Mouse (Mus musculus): ENCODE measurements around the gene Erbb3.
"Not testable (repeated sequence)": the region's sequence is repeated elsewhere in the genome, so short reads cannot be mapped to it uniquely, and the experiment has no call there.

The Erbb3 gene

DNA sequence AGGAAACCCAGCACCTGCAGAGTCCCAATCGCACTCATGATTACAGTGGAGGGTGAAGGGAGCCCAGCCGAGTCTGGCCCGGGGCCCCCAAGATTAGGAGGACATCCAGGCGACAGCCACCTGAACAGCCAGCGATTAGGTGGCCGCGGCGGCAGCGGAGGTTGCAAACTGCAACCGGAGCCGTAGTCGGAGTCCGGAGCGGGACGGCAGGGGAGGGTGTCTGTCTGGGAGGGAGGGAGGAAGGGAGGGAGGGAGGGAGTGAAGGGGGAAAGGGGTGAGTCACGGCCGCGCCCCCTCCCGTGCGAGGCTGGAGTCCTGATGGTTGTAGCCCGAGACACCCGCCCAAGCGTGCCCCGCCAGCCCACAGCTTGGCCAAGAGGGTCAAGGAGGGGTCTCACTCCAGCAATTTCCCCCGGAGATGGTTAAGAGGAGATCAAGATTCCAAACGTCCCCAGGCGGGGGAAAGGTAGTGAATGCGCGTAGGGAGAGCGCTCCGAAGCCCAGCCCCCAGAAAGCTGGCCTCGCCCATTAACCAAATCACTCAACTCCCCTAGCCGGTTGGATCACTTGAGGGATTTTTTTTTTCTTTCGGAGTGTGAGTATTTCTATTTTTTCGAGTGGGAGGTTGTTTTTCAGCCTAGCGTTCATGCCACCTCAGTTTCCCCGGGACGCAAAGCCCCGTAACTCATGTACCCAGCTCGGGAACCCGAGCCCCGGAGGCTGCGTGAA lies at the start of gene Erbb3:
TSS of gene Erbb3 (minus strand) at position 189 of the 729 bp plus-strand sequence.
- ATAC-seq (ENCODE audit: low TSS enrichment), result peak; percentile 35; the same call in 1 of the 2 replicates

DNA sequence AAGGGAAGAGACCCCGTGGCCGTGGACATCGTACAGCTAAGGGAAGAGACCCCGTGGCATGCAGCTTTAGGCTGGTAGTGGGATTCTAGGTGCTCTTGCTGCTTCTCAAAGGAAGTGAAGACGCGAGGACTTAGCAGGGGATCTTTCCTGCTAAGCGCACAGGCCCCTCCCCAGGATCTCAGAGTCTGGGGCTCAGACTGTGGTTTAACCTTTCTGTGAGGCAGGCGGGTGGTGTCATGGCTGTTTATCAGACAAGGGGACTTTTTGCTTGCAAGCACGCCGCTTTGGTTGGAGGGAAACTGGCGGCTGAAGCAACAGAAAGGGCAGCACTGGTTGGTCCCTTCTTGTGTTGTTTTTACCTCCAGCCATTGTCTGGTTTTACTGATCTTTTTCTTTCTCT lies 47.6 kb upstream of the Erbb3 start:
- ATAC-seq (ENCODE audit: low TSS enrichment), result no peak

DNA sequence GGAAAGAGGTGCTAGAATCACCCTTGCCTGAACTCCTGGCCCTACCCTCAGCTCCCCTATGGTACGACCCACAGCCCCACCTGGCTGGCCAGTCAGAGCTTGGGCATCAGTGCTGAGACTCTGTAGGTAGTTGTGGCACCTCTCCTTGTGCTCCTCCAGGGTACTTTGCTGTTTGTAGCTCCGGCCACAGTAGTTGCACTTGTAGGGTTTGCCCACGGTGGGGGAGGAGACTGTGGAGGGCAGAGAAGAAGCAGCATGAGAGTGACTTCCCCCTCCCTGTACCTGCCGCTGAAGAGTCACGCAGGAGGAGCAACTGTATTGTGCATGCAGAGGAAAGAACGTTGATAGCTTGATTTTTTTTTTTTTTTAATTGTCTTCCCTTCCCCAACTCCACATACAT lies 47.1 kb upstream of the Erbb3 start:
- ATAC-seq (ENCODE audit: low TSS enrichment), result no peak

DNA sequence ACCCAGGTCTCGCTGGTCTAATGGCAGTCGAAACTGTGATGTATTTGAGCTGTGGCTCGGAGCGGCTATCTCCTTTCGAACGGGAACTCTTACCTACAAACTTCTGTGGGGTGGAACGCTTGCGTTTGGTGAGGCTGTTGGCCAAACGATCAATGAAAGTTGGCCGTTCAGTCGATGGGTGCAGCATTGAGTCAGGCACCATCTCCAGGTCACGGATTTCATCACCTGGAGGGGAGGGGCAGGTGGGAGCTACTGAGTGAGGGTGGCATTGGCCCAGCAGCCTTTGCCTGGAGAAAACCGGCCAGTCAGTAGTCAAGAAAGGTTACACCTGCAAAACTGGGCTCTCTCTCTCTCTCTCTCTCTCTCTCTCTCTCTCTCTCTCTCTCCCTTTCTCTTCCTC lies 46.2 kb upstream of the Erbb3 start:
- no peak for ATAC-seq (ENCODE audit: low TSS enrichment)

DNA sequence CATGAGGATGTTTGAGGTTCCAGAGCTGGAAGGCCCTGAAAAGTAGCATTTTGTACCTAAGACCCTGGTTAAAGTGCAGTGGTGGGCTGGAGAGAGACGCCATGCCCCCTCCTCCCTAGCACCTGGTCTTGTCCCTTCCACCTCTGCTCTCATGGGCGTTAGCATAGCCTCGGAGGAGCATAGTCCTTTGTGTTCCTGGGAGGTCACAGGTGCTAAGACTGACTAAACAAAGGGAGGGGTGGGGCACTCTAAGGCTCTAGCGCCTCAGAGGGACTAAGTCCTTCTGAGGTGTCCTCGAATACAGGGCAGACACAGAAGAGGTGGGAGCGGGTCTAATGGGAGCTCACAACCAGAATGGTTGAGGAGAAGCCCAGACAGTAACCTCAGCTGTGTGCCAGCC lies 42.1 kb upstream of the Erbb3 start:
- no peak for ATAC-seq (ENCODE audit: low TSS enrichment)

DNA sequence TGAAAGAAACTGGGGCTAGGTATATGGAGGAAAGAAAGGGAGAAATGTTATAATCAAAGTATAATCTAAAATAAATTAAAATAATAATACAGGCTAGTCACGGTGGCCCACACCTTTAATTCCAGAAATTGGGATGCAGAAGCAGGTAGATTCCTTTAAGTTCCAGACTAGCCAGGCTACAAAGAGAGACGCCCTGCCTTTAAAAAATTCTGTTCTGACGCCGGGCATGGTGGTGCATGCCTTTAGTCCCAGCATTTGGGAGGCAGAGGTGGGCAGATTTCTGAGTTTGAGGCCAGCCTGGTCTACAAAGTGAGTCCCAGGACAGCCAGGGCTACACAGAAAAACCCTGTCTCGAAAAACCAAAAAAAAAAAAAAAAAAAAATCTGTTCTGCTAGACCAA lies 40.9 kb upstream of the Erbb3 start:
- ATAC-seq (ENCODE audit: low TSS enrichment), result not testable (repeated sequence)

DNA sequence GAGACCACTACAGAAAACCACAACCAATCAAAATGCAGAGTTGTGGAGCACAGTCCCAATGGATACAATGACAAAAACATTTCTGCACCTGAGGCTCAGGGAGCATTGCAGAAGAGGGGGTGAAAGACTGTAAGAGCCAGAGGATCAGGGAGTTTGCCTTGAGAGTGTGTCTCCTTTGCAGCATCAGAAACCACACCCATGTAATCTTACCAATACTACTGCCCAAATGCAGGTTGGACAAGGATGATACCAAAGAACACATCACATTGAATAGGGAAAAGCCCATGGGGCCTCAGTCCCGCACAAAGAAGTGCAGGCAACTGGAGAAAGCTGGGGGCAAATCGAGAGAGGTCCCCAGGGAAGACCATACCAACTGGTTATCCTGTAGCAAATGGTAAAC lies 40.3 kb upstream of the Erbb3 start:
- no peak for ATAC-seq (ENCODE audit: low TSS enrichment)

DNA sequence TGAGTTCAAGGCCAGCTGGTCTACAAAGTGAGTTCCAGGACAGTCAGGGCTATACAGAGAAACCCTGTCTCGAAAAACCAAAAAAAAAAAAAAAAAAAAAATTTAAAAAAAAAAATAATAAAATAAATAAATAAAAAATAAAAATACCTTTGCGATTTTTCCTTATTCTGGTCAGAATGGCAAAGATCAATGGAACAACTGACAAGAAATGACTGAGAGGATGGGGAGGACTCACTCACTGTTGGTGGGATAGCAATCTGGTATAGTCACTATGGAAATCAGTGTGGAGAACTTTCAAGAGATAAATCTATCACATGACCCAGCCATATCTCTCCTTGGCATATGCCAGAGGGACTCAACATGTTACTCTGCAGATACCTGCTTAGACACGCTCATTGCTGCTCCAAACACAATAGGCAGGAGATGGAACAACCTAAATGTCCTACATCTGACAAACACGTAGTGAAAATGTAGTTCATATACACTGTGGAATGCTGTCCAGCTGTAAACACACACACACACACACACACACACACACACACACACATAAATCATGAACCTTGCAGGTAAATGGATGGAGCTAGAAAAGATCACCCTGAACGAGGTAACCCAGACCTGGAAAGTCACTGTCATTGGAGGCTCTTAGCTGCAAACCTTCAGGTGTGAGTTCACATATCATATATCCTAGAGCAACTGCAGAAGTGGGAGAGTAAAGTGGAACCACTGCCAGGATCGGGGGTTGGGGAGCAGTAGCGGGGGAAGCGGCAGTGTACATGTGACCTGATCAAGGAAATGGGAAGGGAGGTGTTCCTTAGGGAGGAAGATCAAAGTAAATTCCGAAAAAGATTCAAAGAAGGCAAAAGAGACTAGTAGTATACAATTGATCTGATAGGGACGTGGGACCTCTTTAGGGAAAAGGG lies 38.2 kb upstream of the Erbb3 start:
- no peak for ATAC-seq (ENCODE audit: low TSS enrichment)

DNA sequence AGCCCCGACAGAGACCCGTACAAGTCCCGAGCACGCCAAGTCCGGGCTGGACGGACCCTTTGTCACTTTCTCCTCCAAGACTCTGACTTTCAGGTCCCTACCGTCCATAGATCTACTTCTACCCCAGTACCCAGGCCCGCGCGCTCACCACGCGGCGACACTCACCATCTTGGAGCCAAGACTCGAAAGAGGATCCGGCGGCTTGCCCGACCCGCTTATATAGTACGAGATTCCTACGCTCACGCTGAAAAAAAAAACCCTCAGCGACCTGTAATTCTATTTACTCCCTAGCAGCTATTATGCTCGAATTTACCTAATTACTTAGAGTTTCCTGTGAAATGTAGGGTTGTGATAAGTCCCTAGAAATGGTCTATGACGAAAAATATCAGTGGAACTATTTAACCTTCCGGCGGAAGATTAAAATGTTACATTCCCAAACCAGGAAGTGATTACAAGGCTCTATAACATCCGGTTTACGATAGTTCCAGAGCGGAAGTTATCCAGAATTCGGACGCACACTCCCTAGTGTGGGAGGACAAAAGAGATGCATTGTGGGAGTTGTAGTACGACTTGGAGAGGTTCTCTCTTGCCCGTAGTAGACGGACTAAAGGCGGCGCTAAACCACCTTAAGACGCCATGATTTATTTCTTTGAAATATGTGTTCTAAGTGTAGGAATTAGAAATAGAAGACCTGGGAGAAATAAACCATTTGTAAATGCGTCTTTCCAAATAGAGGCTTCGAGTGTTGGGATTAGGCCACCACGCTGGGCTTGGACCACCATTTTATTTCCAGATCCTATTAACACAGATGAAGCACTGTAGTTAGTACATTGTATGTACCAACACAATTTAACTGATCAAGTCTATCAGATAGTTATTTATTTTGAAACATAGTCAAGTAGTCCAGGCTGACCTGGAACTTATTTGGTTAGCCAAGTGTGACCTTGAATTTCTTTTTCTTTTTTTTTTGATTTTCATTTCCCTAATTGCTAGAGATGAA lies 37.2 kb upstream of the Erbb3 start, which contains the start of gene Rps26:
TSS of gene Rps26 (minus strand) at position 437 of the 1,000 bp plus-strand sequence.
- peak; percentile 98 for ATAC-seq (ENCODE audit: low TSS enrichment)

DNA sequence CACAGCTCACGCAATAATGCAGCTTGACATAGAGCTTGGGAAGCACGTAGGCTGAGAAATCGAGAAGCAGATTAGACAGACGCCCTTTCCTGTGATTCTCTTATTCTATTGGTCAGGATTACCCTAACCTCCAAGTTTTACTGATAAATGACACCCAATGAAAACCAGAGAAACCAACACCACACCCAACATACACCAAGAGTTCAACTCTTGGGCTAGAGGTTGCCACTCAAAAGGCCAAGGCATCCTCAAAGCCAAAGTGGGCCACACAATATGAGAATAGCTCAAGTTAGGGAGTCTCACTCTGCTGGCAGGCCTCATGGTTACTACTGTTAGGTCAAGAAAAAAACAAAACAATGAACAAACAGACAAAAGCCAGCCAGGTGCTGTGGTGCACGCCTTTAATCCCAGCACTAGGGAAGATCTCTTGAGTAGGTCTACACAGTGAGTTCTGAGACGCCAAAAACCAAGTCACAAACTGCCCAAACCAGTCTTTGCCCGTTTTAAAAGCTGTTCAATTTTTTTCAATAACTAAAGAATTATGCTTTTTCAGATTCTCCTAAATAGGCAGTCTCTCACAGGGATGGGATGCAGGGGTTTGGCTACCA lies 35.9 kb upstream of the Erbb3 start:
- ATAC-seq (ENCODE audit: low TSS enrichment), result no peak

DNA sequence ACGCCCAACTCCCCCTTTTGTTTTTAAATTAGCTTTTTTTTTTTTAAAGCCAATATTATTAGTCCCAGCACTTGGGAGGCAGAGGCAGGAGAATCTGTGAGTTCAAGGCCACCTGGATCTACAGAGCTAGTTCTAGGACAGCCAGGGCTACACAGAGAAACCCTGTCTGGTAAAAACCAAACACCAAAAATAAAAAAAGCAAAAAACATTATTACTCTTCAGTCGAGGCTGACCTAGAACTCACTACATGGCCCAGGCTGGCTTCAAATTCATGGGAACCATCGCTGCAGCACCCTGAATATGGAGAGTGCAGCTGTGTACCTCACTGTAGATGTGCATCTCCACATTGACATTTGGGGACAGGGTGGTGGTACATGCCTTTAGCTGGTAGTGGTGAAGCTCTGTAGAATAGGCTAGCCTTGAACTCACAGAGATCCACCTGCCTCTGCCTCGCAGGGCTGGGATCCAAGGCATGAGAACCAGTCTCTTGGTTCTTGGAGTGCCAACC lies 33.7 kb upstream of the Erbb3 start:
- not testable (repeated sequence) for ATAC-seq (ENCODE audit: low TSS enrichment)

DNA sequence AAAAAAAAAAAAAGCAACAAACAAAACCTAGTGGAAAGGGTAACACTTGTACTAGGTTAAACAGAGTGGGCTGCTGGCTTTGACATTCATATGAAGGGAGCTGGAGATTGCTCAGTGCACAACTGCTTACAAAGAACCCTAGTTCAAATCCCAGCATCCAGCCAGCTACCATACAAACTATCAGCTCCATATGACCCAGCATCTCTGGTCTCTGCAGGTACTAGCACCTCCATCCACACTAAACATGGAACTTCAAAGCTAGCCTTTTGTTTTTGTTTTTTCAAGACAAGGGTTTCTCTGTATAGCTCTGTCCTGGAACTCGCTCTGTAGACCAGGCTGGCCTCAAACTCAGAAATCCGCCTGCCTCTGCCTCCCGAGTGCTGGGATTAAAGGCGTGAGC lies 33.2 kb upstream of the Erbb3 start:
- no peak for ATAC-seq (ENCODE audit: low TSS enrichment)

DNA sequence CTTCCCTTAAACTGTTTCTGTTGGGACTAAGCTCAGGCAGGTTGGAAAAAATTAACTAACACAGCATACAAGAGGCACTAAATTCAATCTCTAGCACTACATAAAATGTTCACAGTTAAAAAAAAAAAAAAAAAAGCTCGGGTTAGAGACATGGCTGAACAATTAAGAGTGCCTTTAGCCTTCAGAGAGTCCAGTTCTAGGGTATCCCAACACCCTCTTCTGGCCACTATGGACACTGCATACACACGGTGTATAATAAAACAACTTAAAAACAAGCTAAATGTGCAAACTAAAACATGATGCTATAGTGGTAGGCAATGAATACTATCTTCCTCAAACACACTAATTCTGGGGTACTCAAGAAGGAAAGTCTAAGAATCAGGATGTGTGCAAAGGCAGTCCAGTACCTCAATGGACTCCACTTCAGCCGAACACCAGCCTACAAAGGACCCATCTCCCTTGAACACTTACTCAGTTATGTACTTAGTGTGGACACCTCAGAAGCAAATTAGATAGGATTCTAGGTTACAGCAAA lies 32.6 kb upstream of the Erbb3 start:
- no peak for ATAC-seq (ENCODE audit: low TSS enrichment)

DNA sequence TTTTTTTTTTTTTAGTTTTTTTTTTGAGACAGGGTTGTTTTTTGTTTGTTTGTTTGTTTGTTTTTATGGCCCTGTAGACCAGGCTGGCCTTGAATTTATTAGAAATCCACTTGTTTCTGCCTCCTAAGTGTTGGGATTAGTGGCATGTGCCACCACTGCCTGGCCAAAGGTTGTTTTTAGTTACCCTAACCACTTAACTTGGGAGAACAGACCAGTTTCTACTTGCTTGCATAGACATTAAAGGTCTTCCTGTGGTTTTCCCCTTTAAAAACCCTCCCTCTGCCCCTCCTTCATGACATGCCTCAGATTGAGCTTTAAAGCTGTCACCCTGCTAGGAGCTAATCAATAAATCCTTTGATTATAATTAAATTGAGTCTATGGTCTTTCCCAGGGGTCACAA lies 30.8 kb upstream of the Erbb3 start:
- ATAC-seq (ENCODE audit: low TSS enrichment), result no peak

DNA sequence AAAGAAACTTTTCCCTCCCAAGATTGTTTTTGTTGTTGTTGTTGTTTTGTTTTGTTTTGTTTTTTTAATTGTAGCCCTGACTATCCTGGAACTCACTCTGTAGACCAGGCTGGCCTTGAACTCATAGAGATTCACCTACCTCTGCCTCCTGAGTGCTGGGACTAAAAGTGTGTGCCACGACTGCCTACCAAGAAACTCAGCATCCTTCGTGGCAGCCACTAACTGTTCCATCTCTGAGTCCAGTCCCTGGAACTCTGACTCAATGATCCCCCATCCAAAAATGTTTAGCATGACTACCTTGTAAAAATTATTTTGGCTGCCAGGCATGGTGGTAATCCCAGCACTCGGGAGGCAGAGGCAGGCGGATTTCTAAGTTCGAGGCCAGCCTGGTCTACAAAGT lies 29.7 kb upstream of the Erbb3 start:
- ATAC-seq (ENCODE audit: low TSS enrichment), result not testable (repeated sequence)

DNA sequence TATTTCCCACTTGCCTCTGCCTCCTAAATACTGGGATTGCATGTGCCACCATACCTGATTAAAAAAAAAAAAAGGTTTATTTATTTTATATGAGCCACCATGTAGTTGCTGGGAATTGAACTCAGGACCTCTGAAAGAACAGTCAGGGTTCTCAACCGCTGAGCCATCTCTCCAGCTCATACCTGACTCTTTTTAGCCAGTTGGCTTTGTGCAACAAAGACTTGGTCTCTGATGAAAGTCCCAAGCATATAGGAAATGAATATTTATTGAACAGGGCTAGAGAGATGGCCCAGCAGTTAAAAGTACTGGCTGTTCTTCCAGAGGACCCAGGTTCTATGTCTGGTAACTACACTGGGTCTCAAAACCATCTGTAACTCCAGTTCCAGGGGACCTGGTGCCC lies 29.1 kb upstream of the Erbb3 start:
- no peak for ATAC-seq (ENCODE audit: low TSS enrichment)

DNA sequence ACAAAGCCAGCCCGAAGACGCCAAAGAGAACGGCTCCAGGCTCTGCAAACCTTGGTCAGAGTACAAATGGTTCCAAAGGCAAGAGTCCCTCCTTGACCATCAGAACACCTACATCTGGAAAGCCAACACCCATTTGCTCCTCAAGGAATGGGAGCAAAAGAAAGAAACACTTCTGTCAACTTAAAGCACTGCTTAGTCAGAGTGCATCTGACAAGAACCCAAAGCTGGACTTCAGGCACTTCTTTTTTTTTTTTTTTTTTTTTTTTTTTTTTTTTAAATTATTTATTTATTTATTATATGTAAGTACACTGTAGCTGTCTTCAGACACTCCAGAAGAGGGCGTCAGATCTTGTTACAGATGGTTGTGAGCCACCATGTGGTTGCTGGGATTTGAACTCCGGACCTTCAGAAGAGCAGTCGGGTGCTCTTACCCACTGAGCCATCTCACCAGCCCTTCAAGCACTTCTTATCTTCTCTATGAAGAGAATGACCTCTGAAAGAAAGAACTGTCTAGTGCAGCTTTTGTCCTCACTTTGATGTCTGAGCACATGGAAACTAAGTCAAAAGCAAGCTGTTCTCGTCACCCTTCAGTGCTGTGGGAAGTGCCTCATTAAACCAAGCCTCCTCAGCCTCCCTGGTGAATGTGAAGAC lies 26.5 kb upstream of the Erbb3 start:
- ATAC-seq (ENCODE audit: low TSS enrichment), result not testable (repeated sequence)

DNA sequence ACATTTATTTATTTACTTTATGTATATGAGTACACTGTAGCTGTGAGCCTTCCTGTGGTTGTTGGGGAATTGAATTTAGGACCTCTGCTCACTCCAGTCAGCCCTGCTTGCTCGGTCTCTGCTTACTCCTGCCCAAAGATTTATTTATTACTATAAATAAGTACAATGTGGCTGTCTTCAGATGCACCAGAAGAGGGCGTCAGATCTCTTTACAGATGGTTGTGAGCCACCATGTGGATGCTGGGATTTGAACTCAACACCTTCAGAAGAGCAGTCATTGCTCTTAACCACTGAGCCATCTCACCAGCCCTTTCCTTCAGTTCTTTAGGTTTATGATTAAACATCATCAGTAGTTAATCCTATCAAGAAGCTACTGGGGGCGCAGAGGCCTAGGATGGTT lies 25.5 kb upstream of the Erbb3 start:
- ATAC-seq (ENCODE audit: low TSS enrichment), result no peak

DNA sequence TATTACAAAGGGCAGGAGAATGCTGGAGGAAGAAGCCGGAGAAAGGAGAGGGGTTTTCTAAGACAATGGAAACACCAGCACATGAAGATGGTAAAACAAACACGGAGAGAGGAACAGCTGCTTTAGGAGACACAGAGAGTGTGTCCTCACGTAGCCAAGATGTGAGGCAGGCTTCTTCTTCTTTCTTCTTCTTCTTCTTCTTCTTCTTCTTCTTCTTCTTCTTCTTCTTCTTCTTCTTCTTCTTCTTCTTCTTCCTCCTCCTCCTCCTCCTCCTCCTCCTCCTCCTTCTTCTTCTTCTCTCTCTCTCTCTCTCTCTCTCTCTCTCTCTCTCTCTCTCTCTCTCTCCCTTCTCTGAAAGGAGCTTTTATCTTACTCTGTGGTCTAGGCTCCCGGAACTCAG lies 24.4 kb upstream of the Erbb3 start:
- not testable (repeated sequence) for ATAC-seq (ENCODE audit: low TSS enrichment)

DNA sequence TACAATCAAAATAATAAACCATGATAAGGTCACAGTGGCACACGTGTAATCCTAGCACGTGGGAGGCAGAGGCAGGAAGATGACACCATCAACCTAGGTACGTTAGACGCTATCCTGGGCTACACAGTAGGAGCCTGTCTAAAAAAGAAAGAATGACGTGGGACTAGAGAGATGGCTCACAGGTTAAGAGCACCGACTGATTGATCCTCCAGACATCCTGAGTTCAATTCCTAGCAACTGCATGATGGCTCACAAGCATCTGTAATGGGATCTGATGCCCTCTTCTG lies 23.6 kb upstream of the Erbb3 start:
- ATAC-seq (ENCODE audit: low TSS enrichment), result no peak
